Mouse (Mus musculus) urinary bladder, adult 18-20 months (tissue): ENCODE results near the gene Rbm7.
"Not testable (repeated sequence)": the region's sequence is repeated elsewhere in the genome, so short reads cannot be mapped to it uniquely, and the experiment has no call there.

Source experiments
- DNase-seq, 2 experiments: peaks; one replicate each; pipeline ENCODE4 v3.0.0; 2022; ENCODE audit warnings: low spot score in 2 of 2, mixed read lengths in 2 of 2

Gene Rbm7

GRCm38 (mm10) chr9:48480411-48481213 is 14.5 kb downstream of the Rbm7 start, which contains the start of gene Rexo2:
Rexo2 (minus strand) TSS chr9:48480623.
- DNase-seq = peak; percentile 90 to 92

DNA sequence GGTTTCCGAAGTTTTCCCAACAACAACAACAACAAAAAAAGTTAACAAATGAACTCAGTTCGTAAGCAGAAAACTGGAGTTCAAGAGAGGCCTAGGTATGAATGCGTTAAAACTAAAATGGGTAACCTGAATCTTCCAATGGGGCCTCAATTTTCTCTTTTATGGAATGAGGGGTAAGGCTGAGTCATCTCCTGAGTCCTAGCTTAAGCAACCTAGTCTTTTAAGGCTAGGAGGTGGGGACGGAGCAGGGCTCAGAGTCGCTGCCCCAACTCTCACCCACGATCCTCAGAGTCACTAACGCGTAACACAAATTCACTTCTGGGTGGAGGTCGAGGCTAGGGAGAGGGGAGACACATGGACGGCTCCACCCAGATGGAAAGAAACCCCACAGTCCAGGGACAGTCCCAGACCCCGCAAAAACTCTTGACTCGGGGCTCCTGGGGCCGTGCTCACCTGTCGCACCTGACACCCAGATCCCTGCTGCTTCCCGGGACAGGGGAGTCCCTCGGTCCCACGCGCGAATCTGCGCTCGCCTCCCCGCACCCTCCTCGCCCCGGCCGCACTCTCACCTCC is 15.2 kb downstream of the Rbm7 start:
- no peak for DNase-seq

- DNase-seq = no peak
These were observed 16.3 kb downstream of the Rbm7 start for GRCm38 (mm10) chr9:48478808-48479207.

- DNase-seq = no peak
These were observed 18.6 kb downstream of the Rbm7 start for GRCm38 (mm10) chr9:48476236-48477165.

GRCm38 (mm10) chr9:48474367-48474766 is 20.7 kb downstream of the Rbm7 start:
- DNase-seq = no peak

GRCm38 (mm10) chr9:48473131-48473530 is 22.0 kb downstream of the Rbm7 start:
- no peak for DNase-seq

- no peak for DNase-seq
These were observed 22.6 kb downstream of the Rbm7 start for GRCm38 (mm10) chr9:48472441-48473025.

DNA sequence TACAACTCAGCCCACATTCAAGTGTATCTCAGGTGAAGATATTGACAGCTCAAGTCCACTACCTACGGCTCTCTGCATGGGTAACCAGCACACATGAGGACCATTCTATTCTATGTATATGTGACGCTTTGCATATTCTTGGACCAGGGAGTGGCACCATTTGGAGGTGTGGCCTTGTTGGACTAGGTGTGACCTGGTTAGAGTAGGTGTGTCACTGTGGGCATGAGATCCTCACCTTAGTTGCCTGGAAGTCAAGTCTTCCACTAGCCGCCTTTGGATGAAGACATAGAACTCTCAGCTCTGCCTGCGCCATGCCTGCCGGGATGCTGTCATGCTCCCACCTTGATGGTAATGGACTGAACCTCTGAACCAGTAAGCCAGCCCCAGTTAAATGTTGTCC is 27.6 kb downstream of the Rbm7 start:
- DNase-seq = not testable (repeated sequence)

GRCm38 (mm10) chr9:48466804-48467203 is 28.3 kb downstream of the Rbm7 start:
- DNase-seq = peak; percentile 35 to 54

DNA sequence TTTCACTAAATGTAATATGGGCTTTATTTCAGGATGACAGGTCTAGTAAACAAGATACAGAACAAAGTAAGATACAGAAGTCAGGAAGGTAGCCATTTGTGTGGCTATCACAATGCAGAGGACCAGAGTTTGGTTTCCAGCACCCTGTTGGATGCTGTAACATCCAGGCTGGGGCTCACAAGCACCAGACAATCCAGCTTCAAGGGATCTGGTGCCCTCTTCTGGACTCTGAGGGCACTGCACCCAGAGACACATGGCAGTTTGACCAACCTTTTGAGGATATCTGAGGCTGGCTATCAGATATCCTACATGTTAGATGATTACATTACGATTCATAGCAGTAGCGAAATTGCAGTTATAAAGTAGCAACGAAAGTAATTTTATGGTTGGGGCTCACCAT is 29.4 kb downstream of the Rbm7 start:
- DNase-seq = no peak

- DNase-seq = no peak
These were observed 33.6 kb downstream of the Rbm7 start for GRCm38 (mm10) chr9:48461545-48461944.

- DNase-seq = no peak
These were observed 34.4 kb downstream of the Rbm7 start for GRCm38 (mm10) chr9:48460720-48461119.

DNA sequence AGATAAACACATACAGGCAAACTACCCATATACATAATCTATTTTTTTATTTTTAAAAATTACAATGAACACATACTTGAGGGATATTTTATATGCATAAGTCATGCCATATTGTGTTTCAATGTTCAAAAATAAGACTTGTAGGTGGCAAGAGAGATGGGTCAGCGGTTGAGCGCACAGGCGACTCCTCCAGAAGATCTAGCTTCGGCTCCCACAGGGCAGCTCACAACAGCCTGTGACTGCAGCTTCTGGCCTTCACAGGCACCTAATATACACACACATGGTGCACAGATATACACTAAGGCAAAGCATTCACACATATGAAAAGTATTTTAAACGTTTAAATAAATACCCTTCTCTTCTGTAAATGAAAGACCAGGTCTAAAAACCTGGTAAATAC is 35.7 kb downstream of the Rbm7 start:
- no peak for DNase-seq

DNA sequence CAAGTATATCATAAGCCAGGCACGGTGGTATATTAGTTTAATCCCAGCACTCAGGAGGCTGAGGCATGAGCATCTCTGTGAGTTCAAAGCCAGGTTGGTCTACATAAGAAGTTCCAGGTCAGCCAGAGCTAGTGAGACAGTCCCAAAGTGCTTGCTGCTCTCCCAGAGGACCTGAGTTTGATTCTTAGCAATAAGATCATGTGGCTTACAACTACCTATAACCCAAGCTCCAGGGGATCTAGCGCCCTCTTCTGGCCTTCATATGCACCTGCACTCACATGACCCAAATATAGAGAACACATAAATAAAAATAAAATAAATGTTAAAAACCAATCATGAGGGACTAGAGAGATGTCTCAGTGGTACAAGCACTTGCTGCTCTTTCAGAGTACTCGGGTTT is 36.2 kb downstream of the Rbm7 start:
- DNase-seq = no peak

DNA sequence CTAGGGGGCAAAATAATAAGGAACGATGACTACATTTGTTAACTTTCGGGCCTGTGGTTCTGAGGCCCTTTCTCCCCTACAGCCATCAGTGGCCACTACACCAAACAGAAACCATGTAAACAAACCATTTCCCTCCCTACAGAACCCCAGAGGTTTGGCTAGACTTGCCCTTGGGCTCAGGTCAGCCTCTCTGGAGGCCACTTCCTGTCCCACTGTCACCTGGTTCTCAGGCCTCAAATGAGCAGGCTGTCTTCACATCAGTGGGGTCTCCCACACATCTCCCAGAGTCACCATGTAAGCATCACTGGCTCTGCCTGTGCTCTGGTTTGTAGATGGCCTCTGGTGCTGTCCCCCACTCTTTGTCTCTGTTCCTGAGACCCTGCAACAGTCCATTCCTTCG is 39.1 kb downstream of the Rbm7 start:
- no peak for DNase-seq

DNA sequence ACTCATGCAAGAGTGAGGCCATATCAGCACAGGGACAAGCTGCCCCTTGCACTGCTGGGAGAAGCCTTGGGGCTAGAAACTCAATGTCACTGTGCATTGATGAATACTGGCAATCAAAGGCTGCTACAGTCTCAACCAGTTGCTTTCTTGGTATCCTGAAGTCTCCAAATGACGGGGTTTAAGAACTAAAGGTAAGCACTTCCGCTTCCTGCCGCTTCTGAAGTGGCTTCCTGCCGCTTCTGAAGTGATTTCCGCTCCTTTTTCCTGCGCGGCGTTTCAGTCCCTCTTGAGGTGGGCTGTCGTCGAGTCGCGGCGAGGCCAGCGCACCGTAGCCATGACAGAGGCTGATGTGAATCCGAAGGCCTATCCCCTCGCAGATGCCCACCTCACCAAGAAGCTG is 45.0 kb downstream of the Rbm7 start:
- DNase-seq = no peak

DNA sequence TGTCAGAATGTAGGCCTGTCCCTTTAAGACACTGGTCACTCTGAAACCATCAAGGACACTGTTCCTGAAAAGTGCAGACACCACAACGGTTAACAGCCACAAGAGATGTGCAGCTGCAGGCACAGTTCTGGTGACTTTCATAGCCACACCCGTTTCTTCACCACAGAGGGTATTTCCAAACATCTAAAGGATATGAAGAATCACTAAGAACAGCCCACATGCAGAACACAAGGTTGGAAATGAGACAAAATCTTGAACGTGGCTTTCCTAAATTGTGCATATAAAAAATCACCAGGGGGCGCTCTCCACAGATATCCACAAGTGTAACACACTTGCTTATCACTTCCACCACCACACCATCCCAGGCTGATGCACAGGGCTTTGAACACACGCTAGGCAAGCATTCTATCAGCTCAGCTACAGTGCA is 47.3 kb downstream of the Rbm7 start:
- DNase-seq = no peak

GRCm38 (mm10) chr9:48444821-48445220 is 50.3 kb downstream of the Rbm7 start:
- no peak for DNase-seq

DNA sequence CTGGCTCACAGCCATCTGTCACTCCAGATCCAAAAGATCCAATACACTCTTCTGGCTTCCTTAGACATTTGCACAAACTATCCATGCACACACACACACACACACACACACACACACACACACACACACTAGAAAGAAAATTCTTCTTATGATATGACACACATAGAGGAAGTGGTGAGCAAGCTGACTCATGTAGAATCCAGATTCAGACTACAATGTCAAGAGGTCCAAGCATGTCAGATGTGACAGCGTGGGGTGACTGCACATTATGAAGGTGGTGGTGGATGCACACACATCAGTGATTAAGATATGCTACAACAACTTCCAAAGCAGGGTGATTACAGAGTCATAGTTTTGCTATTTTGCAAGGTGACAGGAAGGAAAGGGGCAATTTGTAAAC is 51.2 kb downstream of the Rbm7 start:
- DNase-seq = no peak
